Mouse (Mus musculus): ENCODE results near the gene Alox8.

The Alox8 gene

DNA sequence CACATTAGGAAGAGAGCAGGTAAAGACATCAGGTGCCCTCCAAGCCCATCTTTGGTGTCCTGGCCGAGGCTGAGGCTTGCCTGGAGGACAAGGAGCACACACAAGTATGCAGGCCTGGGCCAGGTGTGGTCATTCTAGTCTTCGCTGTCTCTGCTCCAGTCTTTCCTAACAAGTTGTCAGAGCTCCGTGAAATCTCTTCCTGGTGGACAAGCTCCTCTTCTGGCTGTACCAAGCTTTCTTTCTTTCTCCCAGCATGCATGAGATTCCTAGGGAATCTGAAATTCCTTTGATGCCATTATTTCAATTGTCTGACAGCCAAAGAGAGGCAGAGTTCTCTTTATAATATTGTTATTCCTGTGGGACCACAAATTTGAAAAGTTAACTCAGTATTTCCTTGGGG, 18.1 kb downstream of the Alox8 start:
- no peak for DNase-seq (ENCODE audit: low spot score in 2 of 2)

DNA sequence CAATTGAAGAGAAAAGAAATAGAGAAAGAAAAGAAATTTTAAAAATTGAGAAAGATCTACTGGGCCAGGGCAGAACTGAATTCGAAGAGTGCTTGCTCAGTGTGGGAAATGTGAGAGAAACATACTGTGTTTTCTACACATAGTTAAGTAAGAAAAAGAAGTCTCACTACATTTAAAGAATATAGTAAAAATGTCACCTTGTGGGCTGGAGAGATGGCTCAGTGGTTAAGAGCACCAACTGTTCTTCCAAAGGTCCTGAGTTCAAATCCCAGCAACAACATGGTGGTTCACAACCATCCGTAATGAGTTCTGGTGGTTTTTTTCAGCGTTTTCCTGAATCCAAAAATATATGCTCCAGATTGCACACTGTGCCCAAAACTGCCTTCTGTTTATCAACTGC, 19.1 kb downstream of the Alox8 start:
- DNase-seq (ENCODE audit: low spot score in 2 of 2): no peak

GRCm38 (mm10) chr11:69174722-69175121, 22.9 kb downstream of the Alox8 start:
- no peak for DNase-seq (ENCODE audit: low spot score in 2 of 2)

DNA sequence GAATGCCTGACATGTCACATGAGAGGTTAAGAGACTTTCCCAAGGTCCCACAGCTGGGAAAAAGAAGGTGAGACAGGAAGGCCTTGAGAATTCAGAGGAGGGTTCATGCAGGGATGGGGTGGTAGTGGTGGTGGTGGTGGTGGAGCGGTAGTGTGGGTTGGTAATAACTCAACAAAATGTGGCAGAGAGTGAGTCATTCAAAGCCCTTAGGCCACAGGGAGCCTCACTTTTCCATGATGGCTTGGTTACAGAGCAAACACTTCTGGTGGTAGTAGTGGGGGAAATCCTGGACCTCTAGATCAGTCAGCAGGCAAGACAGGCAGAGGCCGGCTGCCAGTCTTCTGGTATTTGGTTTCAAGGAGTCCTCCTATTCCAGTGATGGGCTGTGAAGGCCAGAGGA, 25.0 kb downstream of the Alox8 start:
- no peak for DNase-seq (ENCODE audit: low spot score in 2 of 2)

DNA sequence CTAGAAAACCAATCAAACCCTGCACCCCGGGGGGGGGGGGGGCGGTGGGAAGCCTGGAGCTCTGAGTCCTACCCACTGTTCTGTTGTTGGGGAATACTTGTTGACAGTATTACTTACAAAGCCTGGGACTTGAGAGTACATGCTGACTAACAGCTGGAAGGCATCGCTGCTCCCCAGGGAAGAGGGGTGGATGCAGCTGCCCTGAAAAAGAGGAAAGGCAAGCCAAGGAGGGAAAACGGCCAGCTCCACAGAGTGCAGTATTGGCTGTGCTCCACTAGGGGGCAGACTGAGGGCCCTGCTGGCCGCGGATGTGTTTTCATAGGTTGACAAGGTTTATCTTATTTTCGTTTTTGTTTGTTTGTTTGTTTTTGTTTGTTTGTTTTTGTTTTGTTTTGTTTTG, 26.0 kb downstream of the Alox8 start:
- DNase-seq (ENCODE audit: low spot score in 2 of 2): peak; percentile 85 to 87

- no peak for DNase-seq (ENCODE audit: low spot score in 2 of 2)
Observed at GRCm38 (mm10) chr11:69169313-69169712, 28.3 kb downstream of the Alox8 start.

GRCm38 (mm10) chr11:69156800-69157199, 40.8 kb downstream of the Alox8 start, which contains the start of gene Alox12b:
Alox12b (plus strand) TSS chr11:69156989.
- DNase-seq (ENCODE audit: low spot score in 2 of 2): no peak

- no peak for DNase-seq (ENCODE audit: low spot score in 2 of 2)
Observed at GRCm38 (mm10) chr11:69155351-69155750, 42.3 kb downstream of the Alox8 start.

DNA sequence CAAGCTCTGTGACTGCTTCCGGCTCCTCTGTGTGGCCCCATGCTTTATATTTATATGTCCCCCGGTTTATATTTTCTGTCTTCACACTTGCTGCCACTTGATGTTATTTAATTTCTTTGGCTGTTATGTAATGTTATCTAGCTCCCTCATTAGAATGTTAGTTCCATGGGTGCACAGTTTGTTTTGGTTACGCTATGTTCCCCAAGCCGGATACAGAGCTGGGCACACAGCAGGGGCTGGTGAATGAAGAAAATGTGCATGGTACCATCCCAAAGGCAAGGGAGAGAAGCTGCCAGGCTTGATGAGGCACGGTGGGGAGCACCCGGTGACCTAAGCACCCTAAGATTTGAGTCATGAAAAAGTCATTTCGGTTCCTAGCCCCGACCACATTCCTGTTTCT, 43.8 kb downstream of the Alox8 start:
- no peak for DNase-seq (ENCODE audit: low spot score in 2 of 2)

DNA sequence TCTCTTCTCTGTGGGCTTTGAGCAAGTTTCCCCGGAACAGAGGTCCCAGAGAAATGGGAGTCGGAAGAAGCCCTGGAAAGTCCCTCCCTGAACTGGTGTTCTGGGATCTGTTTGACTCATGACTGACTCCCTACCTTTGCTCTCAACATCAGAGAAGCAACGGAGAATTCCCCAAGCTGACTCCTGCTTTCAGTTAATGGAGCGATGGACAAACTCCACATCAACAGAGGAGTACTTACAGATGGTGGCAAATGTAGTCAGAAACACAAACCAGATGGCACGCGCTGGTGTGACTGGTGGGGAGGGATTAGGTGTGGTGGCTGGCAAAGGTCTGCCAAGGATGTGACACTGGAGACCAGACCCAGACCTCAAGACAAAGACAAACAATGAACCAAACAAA, 46.6 kb downstream of the Alox8 start:
- no peak for DNase-seq (ENCODE audit: low spot score in 2 of 2)

DNA sequence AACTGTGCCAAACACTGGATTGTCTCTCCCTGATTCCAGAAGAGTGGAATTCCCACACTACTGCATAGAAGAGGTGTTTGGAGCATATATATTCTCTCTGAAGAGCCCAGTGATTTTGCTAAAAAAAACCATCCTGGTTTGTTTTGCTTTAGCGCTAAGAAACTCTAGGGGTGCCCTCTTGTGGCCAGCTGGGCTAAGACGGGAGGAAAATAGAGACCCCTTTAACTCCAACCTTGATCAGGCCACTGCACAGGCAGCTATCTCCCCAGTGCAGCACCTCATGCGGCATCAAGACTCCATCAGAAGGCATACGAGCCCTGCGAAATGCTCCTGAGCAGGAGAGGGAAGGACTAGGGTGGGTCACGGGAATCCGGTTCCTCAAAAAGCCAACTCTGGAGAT, 47.2 kb downstream of the Alox8 start:
- peak in 1 of 2 experiments; percentile 47 for DNase-seq (ENCODE audit: low spot score in 2 of 2)

DNA sequence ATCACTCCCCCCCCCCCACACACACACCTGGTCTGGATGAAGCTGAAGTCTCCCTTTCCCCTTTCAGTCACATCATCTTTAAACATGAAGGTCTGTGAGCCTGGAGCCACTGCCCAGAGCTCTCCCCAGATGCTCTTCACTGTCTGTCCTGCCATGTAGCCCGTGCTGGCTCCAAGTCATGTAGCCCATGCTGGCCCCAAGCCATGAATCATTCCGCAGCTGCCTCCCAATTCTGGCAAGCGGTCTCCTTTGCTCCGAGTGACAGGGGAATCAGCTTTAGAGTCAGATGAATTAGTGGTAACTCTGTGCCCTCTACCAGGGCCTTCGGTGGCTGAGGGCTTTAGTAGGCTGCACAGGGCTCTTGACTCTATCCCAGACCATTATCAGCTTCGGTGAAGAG, 47.9 kb downstream of the Alox8 start:
- DNase-seq (ENCODE audit: low spot score in 2 of 2): no peak

DNA sequence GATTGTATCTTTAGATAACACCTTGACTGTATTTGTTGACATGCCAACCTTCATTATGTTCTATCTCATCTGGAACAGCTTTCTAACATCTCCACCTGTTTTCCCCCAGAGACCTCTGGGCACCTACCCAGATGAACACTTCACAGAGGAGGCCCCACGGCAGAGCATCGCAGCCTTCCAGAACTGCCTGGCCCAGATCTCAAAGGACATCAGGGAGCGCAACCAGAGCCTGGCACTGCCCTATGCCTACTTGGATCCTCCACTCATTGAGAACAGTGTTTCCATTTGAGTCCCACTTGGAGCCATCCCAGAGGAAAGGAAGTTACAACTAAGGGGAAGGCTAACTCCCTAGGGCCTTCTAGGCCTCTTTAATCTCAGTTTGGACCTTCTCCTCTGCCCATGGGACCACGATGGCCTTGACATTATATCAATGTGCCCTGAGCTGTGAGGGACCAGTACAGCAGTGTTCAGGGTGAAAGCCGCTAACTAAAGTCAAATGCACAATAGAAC, 49.1 kb downstream of the Alox8 start:
- DNase-seq (ENCODE audit: low spot score in 2 of 2): no peak

- no peak for DNase-seq (ENCODE audit: low spot score in 2 of 2)
Observed at GRCm38 (mm10) chr11:69147546-69147945, 50.1 kb downstream of the Alox8 start.

DNA sequence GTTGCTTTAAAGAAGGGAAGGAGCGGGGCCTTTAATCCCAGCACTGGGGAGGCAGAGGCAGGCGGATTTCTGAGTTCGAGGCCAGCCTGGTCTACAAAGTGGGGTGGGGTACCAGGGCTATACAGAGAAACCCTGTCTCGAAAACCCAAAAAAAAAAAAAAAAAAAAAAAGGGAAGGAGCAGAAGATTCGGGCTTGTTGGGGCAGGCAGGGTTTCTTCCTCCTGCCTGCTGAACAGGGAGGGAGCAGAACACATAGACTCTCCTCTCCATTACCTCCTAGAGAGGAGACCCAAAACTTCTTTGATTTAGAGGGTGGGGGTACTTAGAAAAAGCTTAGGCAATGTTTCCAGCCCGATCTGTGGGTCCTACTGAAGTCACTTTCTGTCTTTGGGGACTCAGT, 62.3 kb downstream of the Alox8 start:
- no peak for DNase-seq (ENCODE audit: low spot score in 2 of 2)

DNA sequence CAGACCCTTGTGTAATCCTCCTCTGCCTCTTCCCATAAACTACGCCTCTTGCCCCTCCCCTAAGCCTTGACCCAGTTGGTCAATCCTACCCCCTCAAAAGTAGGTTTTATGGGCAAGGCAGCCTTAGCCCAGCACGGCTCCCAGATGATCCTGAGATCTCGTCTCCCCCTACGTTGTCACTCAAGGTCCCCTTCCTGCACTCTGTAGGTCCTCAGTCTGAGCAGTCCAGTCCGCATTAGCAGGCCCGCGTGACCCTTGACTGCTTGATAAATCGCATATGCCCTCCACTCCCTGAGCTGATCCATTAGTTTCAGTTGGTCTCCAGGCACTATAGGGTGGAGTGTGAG, 63.0 kb downstream of the Alox8 start:
- no peak for DNase-seq (ENCODE audit: low spot score in 2 of 2)
